Mouse (Mus musculus): ENCODE measurements around the gene Nhlrc4. TPM values are rescaled to one million over a fixed set of nuclear protein-coding genes. Genes with fewer than 3 reads are reported as not detected.

The Nhlrc4 gene
- polyA plus RNA-seq, 1 experiment, result 4.7 TPM

- H3K4me1 ChIP-seq (ENCODE audit: control insufficient read depth, insufficient read depth, insufficient read length), result peaks cover 21% of the 10 kb centered on the region; the same call in 1 of the 2 replicates
- 86% methylated on average over 9 of the region's 9 CpGs for WGBS
- H3K27ac ChIP-seq (ENCODE audit: insufficient read depth, low read length), result no peak overlapping the region
- no peak for DNase-seq (ENCODE audit: low read depth in 1 of 2, low spot score in 2 of 2)
- no peaks in the 10 kb centered on the region for H3K36me3 ChIP-seq (ENCODE audit: control insufficient read depth, insufficient read depth, low read length)
- no peaks in the 10 kb centered on the region for H3K27me3 ChIP-seq (ENCODE audit: control insufficient read depth, insufficient read depth, low read length)
- no peak for TF ChIP-seq POLR2A (IDR thresholded peaks at IDR 0.05; ENCODE audit: low read depth, low read length)
- no peak for TF ChIP-seq CTCF (IDR thresholded peaks at IDR 0.05; ENCODE audit: extremely low read depth, insufficient read depth, insufficient read length, insufficient replicate concordance)
- H3K4me3 ChIP-seq (ENCODE audit: extremely low read depth, insufficient read depth, insufficient read length), result no peak overlapping the region
Observed at GRCm38 (mm10) chr17:25918037-25918750, 26.6 kb downstream of the Nhlrc4 start.

- no peaks in the 10 kb centered on the region for H3K27me3 ChIP-seq (ENCODE audit: control insufficient read depth, insufficient read depth, low read length)
- TF ChIP-seq POLR2A (IDR thresholded peaks at IDR 0.05; ENCODE audit: low read depth, low read length) (no peak), CTCF (IDR thresholded peaks at IDR 0.05; ENCODE audit: extremely low read depth, insufficient read depth, insufficient read length, insufficient replicate concordance) (no peak)
- no peak for DNase-seq (ENCODE audit: low read depth in 1 of 2, low spot score in 2 of 2)
- no peak overlapping the region for H3K27ac ChIP-seq (ENCODE audit: insufficient read depth, low read length)
- H3K36me3 ChIP-seq (ENCODE audit: control insufficient read depth, insufficient read depth, low read length), result no peaks in the 10 kb centered on the region
- H3K4me3 ChIP-seq (ENCODE audit: extremely low read depth, insufficient read depth, insufficient read length), result no peak overlapping the region
- 78% methylated on average over 8 of the region's 8 CpGs for WGBS
- peaks cover 21% of the 10 kb centered on the region; the same call in 1 of the 2 replicates for H3K4me1 ChIP-seq (ENCODE audit: control insufficient read depth, insufficient read depth, insufficient read length)
Observed at GRCm38 (mm10) chr17:25916931-25917647, 27.7 kb downstream of the Nhlrc4 start.

GRCm38 (mm10) chr17:25914295-25914694, 30.5 kb downstream of the Nhlrc4 start:
- no peak for TF ChIP-seq CTCF (IDR thresholded peaks at IDR 0.05; ENCODE audit: extremely low read depth, insufficient read depth, insufficient read length, insufficient replicate concordance)
- TF ChIP-seq POLR2A (IDR thresholded peaks at IDR 0.05; ENCODE audit: low read depth, low read length), result no peak
- H3K27me3 ChIP-seq (ENCODE audit: control insufficient read depth, insufficient read depth, low read length), result no peaks in the 10 kb centered on the region
- DNase-seq (ENCODE audit: low read depth in 1 of 2, low spot score in 2 of 2), result no peak
- H3K4me3 ChIP-seq (ENCODE audit: extremely low read depth, insufficient read depth, insufficient read length), result no peak overlapping the region
- 68% methylated on average over 4 of the region's 4 CpGs for WGBS
- H3K36me3 ChIP-seq (ENCODE audit: control insufficient read depth, insufficient read depth, low read length), result no peaks in the 10 kb centered on the region
- H3K27ac ChIP-seq (ENCODE audit: insufficient read depth, low read length), result no peak overlapping the region
- peaks cover 21% of the 10 kb centered on the region; the same call in 1 of the 2 replicates for H3K4me1 ChIP-seq (ENCODE audit: control insufficient read depth, insufficient read depth, insufficient read length)

DNA sequence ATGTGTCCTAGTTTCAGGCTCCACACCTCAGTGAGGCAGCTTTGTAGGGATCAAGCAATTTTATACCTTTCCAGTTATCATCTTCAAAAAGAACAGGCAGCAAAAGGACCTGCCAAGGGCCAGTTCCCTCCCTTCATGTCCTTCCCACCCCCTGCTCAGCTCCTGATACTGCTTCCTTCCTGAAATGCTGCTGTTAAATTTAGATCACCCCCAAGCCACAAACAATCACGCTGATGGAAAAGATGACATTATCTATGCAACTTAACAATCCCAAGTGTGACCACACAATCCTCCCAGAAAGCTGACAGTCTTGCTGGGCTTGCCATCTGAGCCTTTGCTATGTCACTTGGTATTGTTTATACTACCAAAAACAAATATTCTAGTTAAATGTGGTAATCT, 30.9 kb downstream of the Nhlrc4 start:
- no peak for TF ChIP-seq CTCF (IDR thresholded peaks at IDR 0.05; ENCODE audit: extremely low read depth, insufficient read depth, insufficient read length, insufficient replicate concordance)
- no peak for TF ChIP-seq POLR2A (IDR thresholded peaks at IDR 0.05; ENCODE audit: low read depth, low read length)
- peaks cover 21% of the 10 kb centered on the region; the same call in 1 of the 2 replicates for H3K4me1 ChIP-seq (ENCODE audit: control insufficient read depth, insufficient read depth, insufficient read length)
- no peak overlapping the region for H3K27ac ChIP-seq (ENCODE audit: insufficient read depth, low read length)
- H3K36me3 ChIP-seq (ENCODE audit: control insufficient read depth, insufficient read depth, low read length), result no peaks in the 10 kb centered on the region
- no peaks in the 10 kb centered on the region for H3K27me3 ChIP-seq (ENCODE audit: control insufficient read depth, insufficient read depth, low read length)
- 8% methylated on average over 1 of the region's 1 CpGs for WGBS
- H3K4me3 ChIP-seq (ENCODE audit: extremely low read depth, insufficient read depth, insufficient read length), result no peak overlapping the region
- no peak for DNase-seq (ENCODE audit: low read depth in 1 of 2, low spot score in 2 of 2)

DNA sequence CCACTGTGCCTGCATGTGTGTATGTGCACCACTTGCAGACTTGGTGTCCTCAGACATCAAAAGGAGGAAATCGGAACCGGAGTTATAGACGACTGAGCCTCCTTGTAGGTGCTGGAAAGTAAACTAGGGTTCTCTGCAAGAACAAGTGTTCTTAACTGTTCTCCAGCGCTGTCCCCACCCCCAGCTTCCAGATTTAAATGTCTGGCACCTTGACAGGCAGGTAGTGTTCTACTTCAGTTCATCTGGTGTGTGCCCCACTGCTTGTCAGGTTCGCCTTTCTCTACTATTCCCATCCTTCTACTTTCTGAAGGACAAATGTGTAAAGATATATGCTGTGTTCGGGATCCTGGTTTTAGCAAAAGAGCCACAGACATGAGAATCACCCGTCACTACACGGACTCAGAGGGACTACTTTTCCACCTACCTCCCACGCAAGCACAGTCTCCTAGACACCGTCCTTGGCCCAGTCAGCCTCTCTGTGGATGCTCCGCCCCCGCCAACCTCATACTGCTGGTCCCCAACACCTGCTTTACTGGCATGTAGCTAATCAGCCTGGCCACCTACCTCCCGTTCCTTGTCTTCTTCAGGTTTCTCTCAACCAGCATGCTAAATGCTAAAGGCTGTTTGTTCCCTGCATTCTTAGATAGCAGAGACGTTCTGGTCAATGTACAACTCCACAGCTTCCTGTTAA, 31.4 kb downstream of the Nhlrc4 start:
- H3K27me3 ChIP-seq (ENCODE audit: control insufficient read depth, insufficient read depth, low read length), result no peaks in the 10 kb centered on the region
- H3K36me3 ChIP-seq (ENCODE audit: control insufficient read depth, insufficient read depth, low read length), result no peaks in the 10 kb centered on the region
- no peak for DNase-seq (ENCODE audit: low read depth in 1 of 2, low spot score in 2 of 2)
- TF ChIP-seq POLR2A (IDR thresholded peaks at IDR 0.05; ENCODE audit: low read depth, low read length) (no peak), CTCF (IDR thresholded peaks at IDR 0.05; ENCODE audit: extremely low read depth, insufficient read depth, insufficient read length, insufficient replicate concordance) (no peak)
- no peak overlapping the region for H3K27ac ChIP-seq (ENCODE audit: insufficient read depth, low read length)
- no peak overlapping the region for H3K4me3 ChIP-seq (ENCODE audit: extremely low read depth, insufficient read depth, insufficient read length)
- WGBS, result 65% methylated on average over 14 of the region's 14 CpGs
- H3K4me1 ChIP-seq (ENCODE audit: control insufficient read depth, insufficient read depth, insufficient read length), result peaks cover 16% of the 10 kb centered on the region; the same call in 1 of the 2 replicates

- Histone ChIP-seq H3K27ac (ENCODE audit: insufficient read depth, low read length) (no peak overlapping the region), H3K4me3 (ENCODE audit: extremely low read depth, insufficient read depth, insufficient read length) (no peak overlapping the region), H3K36me3 (ENCODE audit: control insufficient read depth, insufficient read depth, low read length) (no peaks in the 10 kb centered on the region), H3K27me3 (ENCODE audit: control insufficient read depth, insufficient read depth, low read length) (no peaks in the 10 kb centered on the region), H3K4me1 (ENCODE audit: control insufficient read depth, insufficient read depth, insufficient read length) (peaks cover 11% of the 10 kb centered on the region; the same call in 1 of the 2 replicates)
- TF ChIP-seq POLR2A (IDR thresholded peaks at IDR 0.05; ENCODE audit: low read depth, low read length) (no peak), CTCF (IDR thresholded peaks at IDR 0.05; ENCODE audit: extremely low read depth, insufficient read depth, insufficient read length, insufficient replicate concordance) (no peak)
- 82% methylated on average over 4 of the region's 4 CpGs for WGBS
- no peak for DNase-seq (ENCODE audit: low read depth in 1 of 2, low spot score in 2 of 2)
Observed at GRCm38 (mm10) chr17:25911816-25912215, 32.9 kb downstream of the Nhlrc4 start.
